Mouse (Mus musculus) forebrain, embryonic 12.5 days (tissue): ENCODE measurements at regions not wholly inside any gene's neighbourhood (a gene's known extent, or its start where the extent isn't known, plus 50 kb on each side); places are given as distances from the start of the nearest gene placed in this dataset.

Experiments used
- ATAC-seq: fragments of 200-750 bp; cut with Nextera tagmentation; 2 replicates; pipeline ENCODE4 v1.8.0; 2017; ENCODE audit warnings: moderate TSS enrichment; ENCODE audit not compliant: low FRiP score
- H3K27ac ChIP-seq: fragments of 300-500 bp; sonication (generic); 2 replicates; pipeline ENCODE4 v1.5.1; 2016; ENCODE audit warnings: mild to moderate bottlenecking
- H3K27me3 ChIP-seq: fragments of 300-500 bp; sonication (generic); 2 replicates; pipeline ENCODE4 v1.6.1; 2016; ENCODE audit warnings: mild to moderate bottlenecking
- H3K36me3 ChIP-seq: fragments of 300-500 bp; sonication (generic); replicated peaks from 2 replicates; pipeline ENCODE4 v1.6.1; 2016; ENCODE audit warnings: mild to moderate bottlenecking
- H3K4me1 ChIP-seq: fragments of 300-500 bp; sonication (generic); 2 replicates; pipeline ENCODE4 v1.6.1; 2016
- H3K4me2 ChIP-seq: fragments of 300-500 bp; sonication (generic); 2 replicates; pipeline ENCODE4 v1.6.1; 2016; ENCODE audit warnings: mild to moderate bottlenecking, moderate library complexity
- H3K4me3 ChIP-seq: fragments of 300-500 bp; sonication (generic); replicated peaks from 2 replicates; pipeline ENCODE4 v1.5.1; 2016; ENCODE audit warnings: mild to moderate bottlenecking
- H3K9ac ChIP-seq: fragments of 300-500 bp; sonication (generic); 2 replicates; pipeline ENCODE4 v1.6.1; 2016; ENCODE audit warnings: mild to moderate bottlenecking
- H3K9me3 ChIP-seq: fragments of 300-500 bp; sonication (generic); 2 replicates; pipeline ENCODE4 v1.6.1; 2016
- WGBS: fragments of 180-500 bp; shearing (Covaris S2); methylation state at CpG from one replicate; pipeline ENCODE4 v1.1.7; 2016; 5-methylcytosine and 5-hydroxymethylcytosine counted together

DNA sequence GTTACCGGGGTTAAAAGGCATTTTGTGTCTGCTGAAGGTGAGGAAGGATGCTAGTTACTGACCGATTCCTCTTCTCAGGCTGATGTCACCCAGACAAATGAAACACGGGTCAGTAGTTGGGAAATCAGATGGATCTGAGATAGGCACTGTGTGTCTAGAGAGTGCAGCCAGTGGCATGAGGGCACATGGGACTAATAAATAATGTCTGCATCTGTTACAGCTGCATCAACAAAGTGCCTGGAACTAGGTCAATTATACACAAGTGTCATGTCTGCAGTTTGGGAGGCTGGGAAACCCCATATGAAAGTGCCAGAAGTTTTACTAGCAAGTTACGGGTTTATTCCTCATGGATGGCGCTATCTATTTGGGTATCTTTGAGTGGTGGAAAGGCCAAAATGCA, 68.8 kb downstream of the Cxcl12 start:
- no peaks in the 10 kb centered on the region for H3K9me3 ChIP-seq
- H3K9ac ChIP-seq = no peak overlapping the region
- WGBS = 84% methylated on average over 5 of the region's 5 CpGs
- no peak overlapping the region for H3K4me3 ChIP-seq
- H3K36me3 ChIP-seq = no peaks in the 10 kb centered on the region
- H3K27me3 ChIP-seq = no peaks in the 10 kb centered on the region
- no peak overlapping the region for H3K4me2 ChIP-seq
- H3K27ac ChIP-seq = no peak overlapping the region
- ATAC-seq = no peak
- no peaks in the 10 kb centered on the region for H3K4me1 ChIP-seq

DNA sequence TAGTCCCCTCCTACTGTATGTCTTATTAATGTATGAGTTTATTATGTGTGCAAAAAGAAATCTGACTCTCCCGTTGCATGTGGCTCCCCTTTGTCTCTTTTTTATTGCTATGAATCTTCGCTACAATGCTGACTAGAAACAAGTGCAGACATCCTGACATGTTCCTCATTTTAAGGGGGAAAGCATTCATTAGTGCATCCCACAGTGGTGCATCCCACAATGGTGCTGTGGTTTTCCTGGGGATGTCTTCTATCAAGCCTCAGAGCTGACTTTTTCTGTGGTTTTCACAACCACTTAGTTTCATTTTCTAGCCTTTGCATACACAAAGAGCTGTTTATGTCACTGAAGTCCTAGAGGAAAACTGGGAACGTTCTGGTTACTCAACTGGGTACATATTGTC, 72.9 kb downstream of the Cxcl12 start:
- H3K9me3 ChIP-seq = no peaks in the 10 kb centered on the region
- H3K9ac ChIP-seq = no peak overlapping the region
- H3K27me3 ChIP-seq = no peaks in the 10 kb centered on the region
- H3K36me3 ChIP-seq = no peaks in the 10 kb centered on the region
- no peak overlapping the region for H3K4me2 ChIP-seq
- no peak overlapping the region for H3K4me3 ChIP-seq
- H3K4me1 ChIP-seq = no peaks in the 10 kb centered on the region
- WGBS = 83% methylated on average over 3 of the region's 3 CpGs
- no peak for ATAC-seq
- no peak overlapping the region for H3K27ac ChIP-seq

DNA sequence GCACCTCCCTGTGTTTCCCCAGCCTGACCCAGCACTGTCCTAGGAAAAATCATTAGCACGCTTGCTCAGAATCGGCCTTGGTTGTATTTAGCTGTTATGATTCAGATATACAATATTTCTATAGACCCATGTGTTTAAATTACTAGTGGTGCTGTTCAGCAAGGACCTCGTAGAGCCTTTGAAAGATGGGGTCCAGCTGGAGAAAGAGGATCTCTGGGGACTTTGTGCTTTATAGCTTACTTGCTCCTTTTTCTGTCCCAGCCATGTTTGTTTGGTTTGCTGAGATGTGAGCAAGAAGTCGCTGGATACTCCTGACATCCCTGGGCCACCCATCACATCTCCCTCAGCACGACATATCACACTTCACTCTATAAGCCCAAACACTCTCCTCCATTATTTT, 77.1 kb downstream of the Cxcl12 start:
- no peak for ATAC-seq
- 88% methylated on average over 5 of the region's 5 CpGs for WGBS
- Histone ChIP-seq H3K4me2 (no peak overlapping the region), H3K27me3 (no peaks in the 10 kb centered on the region), H3K9ac (no peak overlapping the region), H3K9me3 (no peaks in the 10 kb centered on the region), H3K27ac (no peak overlapping the region), H3K4me1 (no peaks in the 10 kb centered on the region), H3K36me3 (no peaks in the 10 kb centered on the region), H3K4me3 (no peak overlapping the region)

DNA sequence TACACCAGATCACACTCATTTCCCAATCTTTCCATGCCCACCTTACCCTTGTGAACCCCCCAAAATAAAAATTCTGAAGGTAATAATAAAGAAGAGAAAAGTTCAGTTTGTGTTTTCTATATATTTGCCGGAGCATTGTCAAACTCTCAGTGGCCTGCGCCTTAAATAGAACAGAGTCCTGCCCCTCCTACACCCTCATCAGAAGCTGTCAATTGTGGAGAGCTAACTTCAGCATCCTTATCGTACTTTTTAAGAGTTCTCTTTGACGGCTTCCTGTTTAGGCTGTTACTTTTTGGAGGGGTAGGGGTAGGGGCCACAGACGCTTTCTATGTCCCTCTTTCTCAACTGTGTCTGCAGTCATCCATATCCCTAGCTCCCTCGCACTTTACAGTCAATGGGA, 77.5 kb downstream of the Cxcl12 start:
- Histone ChIP-seq H3K4me1 (no peaks in the 10 kb centered on the region), H3K9ac (no peak overlapping the region), H3K4me2 (no peak overlapping the region), H3K9me3 (no peaks in the 10 kb centered on the region), H3K4me3 (no peak overlapping the region), H3K27me3 (no peaks in the 10 kb centered on the region), H3K36me3 (no peaks in the 10 kb centered on the region), H3K27ac (no peak overlapping the region)
- no peak for ATAC-seq
- WGBS = 83% methylated on average over 6 of the region's 6 CpGs

DNA sequence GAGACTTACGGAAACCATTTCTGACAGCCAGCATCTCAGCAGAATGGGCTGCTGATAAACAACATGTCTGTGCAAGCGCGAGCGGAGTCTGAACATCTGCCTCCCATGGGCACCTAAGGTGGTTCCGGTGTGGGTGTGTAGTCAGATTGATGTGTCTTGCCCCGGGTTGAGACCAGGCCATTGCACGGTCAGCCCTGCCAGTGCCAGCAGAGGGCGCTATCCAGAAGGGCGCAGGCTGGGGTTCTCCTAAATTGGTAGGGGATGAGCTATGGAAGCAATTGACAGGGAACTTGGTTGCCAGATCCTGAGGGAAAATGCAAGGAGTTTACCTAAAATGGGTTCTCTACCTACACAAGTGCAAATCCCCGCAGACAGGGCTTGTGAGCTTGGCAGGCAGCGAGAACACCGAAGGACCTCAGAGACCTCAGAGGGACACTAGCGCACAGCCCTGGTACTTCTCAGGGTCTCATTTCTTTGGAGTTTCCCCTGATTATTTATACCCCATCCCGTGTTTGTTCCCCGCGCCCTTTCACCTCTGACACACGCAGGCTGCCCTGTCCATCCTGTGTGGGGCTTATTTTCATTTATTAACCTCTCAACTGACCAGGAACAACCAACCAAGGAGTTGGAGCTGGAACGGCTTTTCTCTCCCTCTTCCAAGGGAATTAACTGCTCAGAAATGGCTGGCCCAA, 81.0 kb downstream of the Cxcl12 start:
- Histone ChIP-seq H3K27ac (no peak overlapping the region), H3K36me3 (no peaks in the 10 kb centered on the region), H3K9me3 (no peaks in the 10 kb centered on the region), H3K4me1 (peaks cover 12% of the 10 kb centered on the region), H3K9ac (no peak overlapping the region), H3K27me3 (no peaks in the 10 kb centered on the region), H3K4me3 (no peak overlapping the region), H3K4me2 (no peak overlapping the region)
- ATAC-seq = no peak
- 87% methylated on average over 18 of the region's 18 CpGs for WGBS

DNA sequence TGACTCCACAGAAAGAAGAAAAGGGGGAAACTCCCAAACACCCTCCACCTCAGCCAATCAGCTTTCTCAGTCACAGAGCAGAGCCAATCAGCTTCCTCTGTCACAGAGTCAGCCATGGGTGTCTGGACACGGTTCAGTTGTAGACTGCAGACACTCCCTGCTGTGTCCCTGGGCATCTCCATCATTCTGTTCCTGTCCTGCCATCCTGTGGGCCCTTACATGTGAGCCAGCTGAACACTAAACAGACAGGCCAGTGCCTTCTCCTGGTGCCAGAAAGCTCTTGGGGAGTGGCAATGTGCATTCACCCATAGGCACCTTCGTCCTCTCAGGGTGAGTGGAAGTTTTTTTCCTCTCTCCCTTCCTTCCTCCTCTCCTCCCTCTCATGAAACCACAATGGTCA, 81.7 kb downstream of the Cxcl12 start:
- H3K4me1 ChIP-seq = peaks cover 17% of the 10 kb centered on the region
- H3K9ac ChIP-seq = no peak overlapping the region
- WGBS = 50% methylated on average over 2 of the region's 2 CpGs
- no peak overlapping the region for H3K4me3 ChIP-seq
- no peaks in the 10 kb centered on the region for H3K27me3 ChIP-seq
- no peak overlapping the region for H3K4me2 ChIP-seq
- no peaks in the 10 kb centered on the region for H3K9me3 ChIP-seq
- H3K27ac ChIP-seq = no peak overlapping the region
- ATAC-seq = no peak
- no peaks in the 10 kb centered on the region for H3K36me3 ChIP-seq

DNA sequence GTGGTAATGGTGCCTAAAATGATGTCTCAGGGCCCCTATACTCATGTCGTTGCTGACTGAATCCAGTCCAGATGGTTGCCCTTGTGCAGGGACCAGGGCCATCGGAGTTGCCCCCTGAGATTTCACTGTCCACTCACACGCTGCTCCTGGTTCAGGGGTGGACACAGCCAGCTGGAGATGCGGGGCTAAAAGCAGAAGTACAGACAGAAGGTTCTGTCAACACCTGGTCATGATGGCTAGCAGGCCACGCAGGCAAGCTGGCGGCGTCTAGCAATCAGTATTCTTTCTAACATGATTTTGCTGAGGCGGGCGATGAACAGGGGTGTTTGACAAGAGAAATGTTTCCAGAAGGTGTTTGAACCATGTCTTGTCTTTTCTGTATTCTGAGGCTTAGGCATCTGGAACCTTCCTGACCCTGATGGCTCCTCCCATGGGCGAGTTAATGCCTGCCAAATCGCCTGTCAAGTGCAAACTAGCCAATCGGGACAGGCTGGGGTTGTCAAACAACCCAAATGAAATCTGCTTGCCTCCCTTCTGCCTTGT, 83.1 kb downstream of the Cxcl12 start:
- no peak overlapping the region for H3K4me2 ChIP-seq
- no peaks in the 10 kb centered on the region for H3K27me3 ChIP-seq
- H3K27ac ChIP-seq = no peak overlapping the region
- no peaks in the 10 kb centered on the region for H3K9me3 ChIP-seq
- peaks cover 17% of the 10 kb centered on the region for H3K4me1 ChIP-seq
- H3K36me3 ChIP-seq = no peaks in the 10 kb centered on the region
- 76% methylated on average over 12 of the region's 12 CpGs for WGBS
- no peak overlapping the region for H3K9ac ChIP-seq
- no peak overlapping the region for H3K4me3 ChIP-seq
- no peak for ATAC-seq

DNA sequence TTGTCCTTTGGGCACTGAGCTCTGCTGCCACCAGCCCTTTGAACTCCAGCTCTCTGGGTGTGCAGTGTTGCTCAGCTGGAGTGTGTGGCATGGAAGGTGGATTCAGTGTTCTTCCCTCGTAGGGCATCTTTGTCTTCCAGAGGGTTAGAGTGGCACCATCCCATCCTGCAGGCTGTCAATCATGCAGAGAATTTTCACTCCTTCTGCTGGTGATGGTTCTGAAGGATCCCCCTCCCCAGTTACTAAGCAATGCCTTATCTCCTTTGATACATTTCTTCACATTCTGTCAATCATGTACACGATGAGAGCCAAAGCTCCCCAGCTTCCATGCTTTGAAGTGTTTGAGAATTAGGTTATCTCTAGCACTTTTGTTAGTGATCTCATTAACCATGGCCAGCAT, 84.0 kb downstream of the Cxcl12 start:
- no peaks in the 10 kb centered on the region for H3K36me3 ChIP-seq
- no peaks in the 10 kb centered on the region for H3K9me3 ChIP-seq
- WGBS = 82% methylated on average over 2 of the region's 2 CpGs
- H3K27ac ChIP-seq = no peak overlapping the region
- no peak overlapping the region for H3K9ac ChIP-seq
- H3K4me1 ChIP-seq = peaks cover 17% of the 10 kb centered on the region
- H3K4me3 ChIP-seq = no peak overlapping the region
- no peaks in the 10 kb centered on the region for H3K27me3 ChIP-seq
- H3K4me2 ChIP-seq = no peak overlapping the region
- ATAC-seq = no peak

DNA sequence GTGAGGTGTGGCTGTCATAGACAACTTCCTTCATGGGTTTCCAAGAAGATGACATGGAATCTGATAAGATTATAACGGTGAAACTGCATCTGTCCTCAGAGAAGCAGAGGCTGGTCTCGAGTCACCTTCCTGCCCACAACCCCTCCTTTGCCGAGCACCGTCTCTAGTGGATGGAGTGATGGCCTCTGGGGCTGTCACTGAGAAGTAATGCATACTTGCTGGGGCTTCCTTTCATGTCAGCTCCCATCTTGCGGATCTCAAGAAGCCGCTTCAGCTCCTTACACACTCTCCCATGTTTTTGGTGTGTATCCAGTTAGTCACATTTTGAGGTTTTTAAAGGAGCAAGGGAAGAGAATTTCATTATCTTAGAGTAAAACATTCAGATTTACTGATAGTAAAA, 84.7 kb downstream of the Cxcl12 start:
- no peak overlapping the region for H3K27ac ChIP-seq
- H3K27me3 ChIP-seq = no peaks in the 10 kb centered on the region
- peaks cover 17% of the 10 kb centered on the region for H3K4me1 ChIP-seq
- no peak overlapping the region for H3K4me2 ChIP-seq
- 92% methylated on average over 6 of the region's 6 CpGs for WGBS
- no peak overlapping the region for H3K4me3 ChIP-seq
- H3K36me3 ChIP-seq = no peaks in the 10 kb centered on the region
- H3K9me3 ChIP-seq = no peaks in the 10 kb centered on the region
- H3K9ac ChIP-seq = no peak overlapping the region
- ATAC-seq = no peak

DNA sequence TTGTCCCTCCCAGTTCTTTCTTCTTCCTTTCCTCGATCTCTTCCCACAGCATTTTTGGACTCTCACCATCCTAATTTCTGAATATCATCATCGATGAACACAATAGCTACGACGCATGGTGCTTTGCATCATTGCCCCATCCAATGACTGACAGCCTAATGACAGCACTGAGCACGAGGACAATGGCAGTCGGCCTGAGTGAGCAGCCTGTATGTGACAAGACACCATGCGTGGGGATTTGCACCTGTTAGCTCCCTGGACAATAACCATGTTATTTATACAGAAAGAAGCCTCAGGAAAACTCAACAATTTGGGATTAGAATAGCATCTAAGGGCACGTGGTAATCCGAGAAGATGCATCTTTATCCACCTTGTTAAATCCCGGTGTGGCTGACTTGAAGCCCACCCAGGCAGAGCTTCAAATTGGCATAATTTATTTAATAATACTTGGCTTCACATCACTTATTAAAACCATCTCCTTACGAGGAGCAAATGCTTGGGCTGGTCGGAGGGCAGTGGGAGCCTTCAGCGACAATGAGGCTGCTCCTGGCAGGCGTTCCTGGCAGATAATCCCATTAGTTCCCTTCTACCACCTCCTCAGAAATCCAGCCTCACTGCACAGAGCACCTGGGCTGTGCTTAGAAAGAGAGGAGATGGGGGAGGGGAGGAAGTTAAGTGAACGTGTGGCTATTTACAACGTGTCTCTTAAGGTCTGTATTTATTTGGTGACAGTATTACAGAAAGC, 85.4 kb downstream of the Cxcl12 start:
- Histone ChIP-seq H3K27me3 (no peaks in the 10 kb centered on the region), H3K36me3 (no peaks in the 10 kb centered on the region), H3K9me3 (no peaks in the 10 kb centered on the region), H3K4me1 (peaks cover 17% of the 10 kb centered on the region), H3K4me3 (no peak overlapping the region), H3K4me2 (no peak overlapping the region), H3K9ac (no peak overlapping the region), H3K27ac (peak overlapping the region; percentile 64; the same call in 1 of the 2 replicates)
- peak; percentile 63; the same call in 1 of the 2 replicates for ATAC-seq
- 15% methylated on average over 16 of the region's 16 CpGs for WGBS

DNA sequence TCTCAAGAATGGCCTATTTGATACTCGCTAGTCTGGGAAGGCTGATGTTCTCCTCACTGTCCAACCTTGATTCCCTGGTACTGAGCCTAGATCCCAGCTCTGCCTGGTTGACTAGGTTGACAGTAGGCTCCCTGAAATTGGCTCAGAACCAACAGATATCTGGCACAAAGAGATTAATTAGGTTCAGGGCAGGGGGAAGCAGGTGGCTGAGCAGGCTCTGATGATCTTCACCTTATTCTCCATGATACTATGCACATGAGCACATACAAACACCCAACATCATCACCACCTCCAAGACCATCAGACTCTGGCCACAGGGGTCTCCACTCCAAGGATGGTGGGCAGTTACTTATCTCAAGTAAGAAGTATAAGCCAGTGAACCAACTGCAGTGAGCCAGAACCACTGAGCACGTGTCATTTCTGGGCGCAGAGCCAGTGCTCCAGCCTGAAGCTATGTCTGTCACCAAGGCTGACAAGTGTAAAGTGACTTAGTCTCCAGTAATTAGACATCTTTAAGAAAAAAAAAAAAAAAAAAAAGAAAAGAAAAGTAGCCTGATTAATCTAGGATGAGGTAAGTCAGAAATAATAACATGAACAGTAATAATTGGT, 86.4 kb downstream of the Cxcl12 start:
- Histone ChIP-seq H3K27ac (peak overlapping the region; percentile 64), H3K36me3 (no peaks in the 10 kb centered on the region), H3K9ac (no peak overlapping the region), H3K4me3 (no peak overlapping the region), H3K4me1 (peaks cover 17% of the 10 kb centered on the region), H3K4me2 (no peak overlapping the region), H3K9me3 (no peaks in the 10 kb centered on the region), H3K27me3 (no peaks in the 10 kb centered on the region)
- 70% methylated on average over 3 of the region's 3 CpGs for WGBS
- peak; percentile 78 for ATAC-seq

DNA sequence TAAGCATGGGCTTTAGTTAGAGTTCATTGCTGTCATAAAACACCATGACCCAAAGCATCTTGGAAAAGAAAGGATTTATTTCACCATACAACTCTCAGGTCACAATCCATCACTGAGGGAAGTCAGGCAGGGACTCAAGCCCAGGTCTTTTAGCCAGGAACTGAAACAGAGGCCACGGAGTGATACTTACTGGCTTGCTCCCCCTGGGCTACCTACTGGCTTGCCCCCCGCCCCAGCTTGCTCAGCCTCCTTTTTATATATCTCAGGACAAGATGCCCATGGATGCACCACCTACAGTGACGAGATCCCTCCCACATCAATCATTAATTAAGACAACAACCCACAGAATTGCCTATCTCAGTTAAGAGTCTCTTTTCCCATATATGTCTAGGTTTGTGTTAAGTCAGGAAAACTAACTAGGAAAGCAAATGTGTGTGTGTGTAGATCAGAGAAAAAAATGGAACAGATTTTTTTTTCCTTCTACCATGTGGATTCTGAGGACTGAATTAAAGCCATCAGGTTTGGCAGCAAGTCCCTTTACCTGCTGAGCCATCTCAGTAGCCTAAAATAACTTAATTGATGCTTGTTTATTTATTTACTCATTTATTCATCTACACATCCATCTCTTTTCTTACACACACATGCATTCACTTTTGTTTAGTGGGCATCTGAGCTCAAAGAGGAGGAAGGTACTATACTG, 87.2 kb downstream of the Cxcl12 start:
- Histone ChIP-seq H3K9ac (no peak overlapping the region), H3K9me3 (no peaks in the 10 kb centered on the region), H3K27me3 (no peaks in the 10 kb centered on the region), H3K4me2 (no peak overlapping the region), H3K4me1 (peaks cover 17% of the 10 kb centered on the region), H3K4me3 (no peak overlapping the region), H3K36me3 (no peaks in the 10 kb centered on the region), H3K27ac (0 out of 2 replicates have a peak overlapping the region, but pooled peaks have one; percentile 25)
- 55% methylated on average over 3 of the region's 3 CpGs for WGBS
- ATAC-seq = no peak
